Mouse (Mus musculus) hindbrain, embryonic 16.5 days (tissue): ENCODE results near the gene Ak5. TPM values are rescaled to one million over a fixed set of nuclear protein-coding genes. Genes with fewer than 3 reads are reported as not detected.

Experiments
- ATAC-seq: fragments of 200-750 bp; cut with Nextera tagmentation; 2 replicates; pipeline ENCODE4 v1.8.0; 2017; ENCODE audit warnings: moderate TSS enrichment, moderate library complexity
- H3K27ac ChIP-seq: fragments of 300-500 bp; sonication (generic); 2 replicates; pipeline ENCODE4 v1.5.1; 2014; ENCODE audit warnings: low read depth, mild to moderate bottlenecking, control low read depth, low read length, moderate library complexity
- H3K27me3 ChIP-seq: fragments of 300-500 bp; sonication (generic); replicated peaks from 2 replicates; pipeline ENCODE4 v1.6.1; 2014; ENCODE audit warnings: low read length; ENCODE audit not compliant: control insufficient read depth, insufficient read depth
- H3K36me3 ChIP-seq: fragments of 300-500 bp; sonication (generic); 2 replicates; pipeline ENCODE4 v1.6.1; 2014; ENCODE audit warnings: mild to moderate bottlenecking, low read length, moderate library complexity, mixed read lengths; ENCODE audit not compliant: control insufficient read depth, insufficient read depth
- H3K4me1 ChIP-seq: fragments of 300-500 bp; sonication (generic); 2 replicates; pipeline ENCODE4 v1.6.1; 2014; ENCODE audit warnings: low read depth, low read length; ENCODE audit not compliant: control insufficient read depth, insufficient read depth
- H3K4me2 ChIP-seq: fragments of 300-500 bp; sonication (generic); 2 replicates; pipeline ENCODE4 v1.6.1; 2014; ENCODE audit warnings: mild to moderate bottlenecking, low read length, control low read depth, moderate library complexity
- H3K4me3 ChIP-seq: fragments of 300-500 bp; sonication (generic); 2 replicates; pipeline ENCODE4 v1.5.1; 2014; ENCODE audit warnings: mild to moderate bottlenecking, low read length, control low read depth, moderate library complexity
- H3K9ac ChIP-seq: fragments of 300-500 bp; sonication (generic); 2 replicates; pipeline ENCODE4 v1.6.1; 2014; ENCODE audit warnings: low read depth, mild to moderate bottlenecking, control low read depth, low read length, moderate library complexity
- H3K9me3 ChIP-seq: fragments of 300-500 bp; sonication (generic); 2 replicates; pipeline ENCODE4 v1.6.1; 2014; ENCODE audit warnings: mild to moderate bottlenecking, low read length, moderate library complexity; ENCODE audit not compliant: control insufficient read depth
- WGBS: fragments of 180-500 bp; shearing (Covaris S2); extraction: QIAGEN DNeasy Blood & Tissue Kit; methylation state at CpG from one replicate; pipeline ENCODE4 v1.1.7; 2014; 5-methylcytosine and 5-hydroxymethylcytosine counted together
- polyA plus RNA-seq: library from polyadenylated mRNA; unstranded; fragments of >200 nt; fragmentation: Nextera tagmentation; extraction: Ambion mirVana; gene quantifications from 2 replicates; pipeline ENCODE4 v1.2.1, GENCODE M21; 2015

Gene Ak5
- polyA plus RNA-seq, 1 experiment from 2014 or later: 20.7 TPM

GRCm38 (mm10) chr3:152521054-152521453, 147.1 kb downstream of the Ak5 start:
- 92% methylated on average over 7 of the region's 7 CpGs for WGBS
- Histone ChIP-seq H3K9me3 (no peaks in the 10 kb centered on the region; the same call in 1 of the 2 replicates), H3K4me2 (no peak overlapping the region), H3K9ac (no peak overlapping the region), H3K36me3 (no peaks in the 10 kb centered on the region), H3K4me1 (peaks cover 2% of the 10 kb centered on the region; the same call in 1 of the 2 replicates), H3K27ac (no peak overlapping the region), H3K27me3 (no peaks in the 10 kb centered on the region), H3K4me3 (no peak overlapping the region)
- no peak for ATAC-seq

GRCm38 (mm10) chr3:152520074-152520473, 148.1 kb downstream of the Ak5 start:
- Histone ChIP-seq H3K4me3 (no peak overlapping the region), H3K9ac (no peak overlapping the region), H3K4me2 (no peak overlapping the region), H3K27ac (no peak overlapping the region), H3K4me1 (peaks cover 3% of the 10 kb centered on the region; the same call in 1 of the 2 replicates), H3K27me3 (no peaks in the 10 kb centered on the region), H3K9me3 (no peaks in the 10 kb centered on the region; the same call in 1 of the 2 replicates), H3K36me3 (no peaks in the 10 kb centered on the region)
- WGBS: 76% methylated on average over 3 of the region's 3 CpGs
- ATAC-seq: no peak

- no peak overlapping the region for H3K27ac ChIP-seq
- no peaks in the 10 kb centered on the region for H3K36me3 ChIP-seq
- H3K9ac ChIP-seq: no peak overlapping the region
- peaks cover 3% of the 10 kb centered on the region; the same call in 1 of the 2 replicates for H3K4me1 ChIP-seq
- H3K4me2 ChIP-seq: no peak overlapping the region
- no peak for ATAC-seq
- 88% methylated on average over 10 of the region's 10 CpGs for WGBS
- H3K27me3 ChIP-seq: no peaks in the 10 kb centered on the region
- H3K4me3 ChIP-seq: no peak overlapping the region
- H3K9me3 ChIP-seq: no peaks in the 10 kb centered on the region; the same call in 1 of the 2 replicates
These were observed 148.6 kb downstream of the Ak5 start for GRCm38 (mm10) chr3:152519556-152519955.

GRCm38 (mm10) chr3:152516569-152516968, 151.6 kb downstream of the Ak5 start:
- Histone ChIP-seq H3K4me2 (no peak overlapping the region), H3K9ac (no peak overlapping the region), H3K4me1 (peaks cover 3% of the 10 kb centered on the region; the same call in 1 of the 2 replicates), H3K4me3 (no peak overlapping the region), H3K27ac (no peak overlapping the region), H3K27me3 (no peaks in the 10 kb centered on the region), H3K36me3 (no peaks in the 10 kb centered on the region), H3K9me3 (no peaks in the 10 kb centered on the region)
- whole genome bisulfite sequencing: 63% methylated on average over 3 of the region's 3 CpGs
- no peak for ATAC-seq

GRCm38 (mm10) chr3:152515959-152516358, 152.2 kb downstream of the Ak5 start:
- ATAC-seq: peak; percentile 53; the same call in 1 of the 2 replicates
- H3K27me3 ChIP-seq: no peaks in the 10 kb centered on the region

GRCm38 (mm10) chr3:152512517-152512916, 155.6 kb downstream of the Ak5 start:
- Histone ChIP-seq H3K27me3 (no peaks in the 10 kb centered on the region), H3K4me1 (peaks cover 3% of the 10 kb centered on the region; the same call in 1 of the 2 replicates), H3K9me3 (no peaks in the 10 kb centered on the region), H3K4me2 (no peak overlapping the region), H3K27ac (no peak overlapping the region), H3K4me3 (no peak overlapping the region), H3K9ac (no peak overlapping the region), H3K36me3 (no peaks in the 10 kb centered on the region)
- 93% methylated on average over 2 of the region's 2 CpGs for WGBS
- no peak for ATAC-seq

More at GRCm38 (mm10) chr3:152515959-152516358, 152.2 kb downstream of the Ak5 start:
- H3K9me3 ChIP-seq: no peaks in the 10 kb centered on the region
- no peak overlapping the region for H3K27ac ChIP-seq
- H3K4me2 ChIP-seq: no peak overlapping the region
- no peak overlapping the region for H3K4me3 ChIP-seq
- WGBS: 24% methylated on average over 6 of the region's 6 CpGs
- no peak overlapping the region for H3K9ac ChIP-seq
- H3K4me1 ChIP-seq: peaks cover 3% of the 10 kb centered on the region; the same call in 1 of the 2 replicates
- no peaks in the 10 kb centered on the region for H3K36me3 ChIP-seq

GRCm38 (mm10) chr3:152509268-152509667, 158.9 kb downstream of the Ak5 start:
- H3K9ac ChIP-seq: no peak overlapping the region
- H3K27ac ChIP-seq: no peak overlapping the region
- no peak for ATAC-seq
- H3K27me3 ChIP-seq: no peaks in the 10 kb centered on the region
- H3K4me3 ChIP-seq: no peak overlapping the region
- no peaks in the 10 kb centered on the region for H3K9me3 ChIP-seq
- H3K4me1 ChIP-seq: no peaks in the 10 kb centered on the region
- H3K36me3 ChIP-seq: no peaks in the 10 kb centered on the region
- WGBS: 82% methylated on average over 7 of the region's 7 CpGs
- H3K4me2 ChIP-seq: no peak overlapping the region

GRCm38 (mm10) chr3:152508419-152508993, 159.7 kb downstream of the Ak5 start:
- no peaks in the 10 kb centered on the region for H3K36me3 ChIP-seq
- no peak overlapping the region for H3K9ac ChIP-seq
- H3K27me3 ChIP-seq: no peaks in the 10 kb centered on the region
- no peaks in the 10 kb centered on the region for H3K4me1 ChIP-seq
- no peak overlapping the region for H3K4me3 ChIP-seq
- ATAC-seq: peak; percentile 60; the same call in 1 of the 2 replicates
- no peaks in the 10 kb centered on the region for H3K9me3 ChIP-seq
- WGBS: 38% methylated on average over 12 of the region's 12 CpGs
- no peak overlapping the region for H3K27ac ChIP-seq
- H3K4me2 ChIP-seq: peak overlapping the region; percentile 18; the same call in 1 of the 2 replicates

GRCm38 (mm10) chr3:152507900-152508299, 160.3 kb downstream of the Ak5 start:
- no peak for ATAC-seq

More at GRCm38 (mm10) chr3:152507900-152508299, 160.3 kb downstream of the Ak5 start:
- 53% methylated on average over 8 of the region's 8 CpGs for WGBS
- no peaks in the 10 kb centered on the region for H3K36me3 ChIP-seq
- no peak overlapping the region for H3K4me3 ChIP-seq
- no peak overlapping the region for H3K9ac ChIP-seq
- no peaks in the 10 kb centered on the region for H3K4me1 ChIP-seq
- no peak overlapping the region for H3K27ac ChIP-seq
- no peaks in the 10 kb centered on the region for H3K27me3 ChIP-seq
- no peaks in the 10 kb centered on the region for H3K9me3 ChIP-seq
- no peak overlapping the region for H3K4me2 ChIP-seq
